Mouse (Mus musculus) olfactory bulb, adult 2 months (tissue): ENCODE measurements around the gene Abr.

Source experiments
- CTCF ChIP-seq: fragments of 200-500 bp; IDR thresholded peaks from 2 replicates; pipeline ENCODE4 v1.5.1; 2012; ENCODE audit warnings: low read depth, mild to moderate bottlenecking, low read length, moderate library complexity; ENCODE audit not compliant: insufficient read depth
- POLR2A ChIP-seq: fragments of 200-500 bp; IDR thresholded peaks from 2 replicates; pipeline ENCODE4 v1.6.1; 2012; ENCODE audit warnings: mild to moderate bottlenecking, low read depth, low read length, moderate library complexity; ENCODE audit not compliant: insufficient read depth

- TF ChIP-seq POLR2A (no peak), CTCF (no peak)
Observed at GRCm38 (mm10) chr11:76640231-76640630, 18.1 kb upstream of the Abr start.
